Mouse (Mus musculus) CD4-positive helper T cell, adult 2 months (primary cell): ENCODE measurements around the gene Abcc6.

ENCODE experiments used
- DNase-seq: peaks from one replicate; pipeline ENCODE4 v3.0.0-alpha.2; 2012; ENCODE audit warnings: low read depth, missing footprints, low spot score

The Abcc6 gene

DNA sequence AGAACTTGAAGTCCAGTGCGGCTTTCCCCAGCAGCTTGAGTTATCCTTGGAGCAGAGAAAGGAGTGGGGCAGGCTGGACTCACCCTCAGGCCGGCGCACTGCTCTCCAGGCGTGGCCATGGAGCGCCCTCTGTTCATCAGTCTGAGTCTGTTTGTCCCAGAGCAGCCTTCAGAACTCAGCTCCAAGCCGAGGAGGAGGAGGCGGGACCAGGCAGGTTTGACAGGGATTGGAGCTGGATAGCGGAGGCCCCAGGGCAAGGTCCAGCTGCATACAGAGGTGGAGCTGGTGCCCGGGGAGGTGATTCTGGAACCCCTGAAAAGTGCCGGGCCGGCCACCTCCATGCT, at the start of gene Abcc6:
Gene Abcc6, minus strand, starts transcription at position 158 of the 344 bp plus-strand sequence.
- DNase-seq = no peak

DNA sequence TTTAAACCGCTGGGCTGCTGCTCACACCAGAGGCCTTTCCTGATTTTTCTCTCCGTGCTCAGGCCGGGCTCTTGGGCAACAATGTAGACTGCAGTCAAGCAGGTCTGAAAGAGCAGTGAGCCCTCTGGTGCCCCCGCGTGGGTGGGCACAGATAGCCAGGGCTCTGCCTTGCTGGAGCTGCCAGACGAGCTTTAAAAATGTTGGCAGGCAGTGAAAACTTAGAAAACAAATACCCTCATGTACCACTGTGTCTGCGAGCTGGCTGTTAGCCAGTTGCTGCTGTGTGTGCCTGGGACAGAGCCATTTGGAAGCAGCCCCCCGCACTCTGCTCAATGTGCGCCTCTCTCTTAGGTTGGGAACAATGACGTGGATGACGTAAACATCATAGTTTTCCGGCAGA, 47.6 kb upstream of the Abcc6 start:
- no peak for DNase-seq

DNA sequence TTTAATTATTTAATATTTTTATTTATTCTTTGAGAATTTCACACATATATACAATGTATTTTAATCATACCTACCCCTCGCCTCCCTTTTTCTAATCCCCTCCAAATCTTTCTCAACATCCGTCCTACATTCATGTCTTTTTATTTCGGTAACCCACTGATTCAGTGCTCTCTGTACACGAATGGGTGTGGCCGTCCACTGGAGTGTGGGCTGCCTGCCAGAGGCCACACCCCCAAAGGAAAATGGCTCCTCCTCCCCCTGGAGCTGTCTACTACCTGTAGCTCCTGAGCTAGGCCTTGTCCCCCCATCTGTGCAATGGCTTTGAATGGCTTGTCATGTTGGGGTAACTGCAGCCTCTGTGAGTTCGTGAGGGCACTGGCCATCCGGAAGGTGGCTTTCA, 46.7 kb upstream of the Abcc6 start:
- no peak for DNase-seq

DNA sequence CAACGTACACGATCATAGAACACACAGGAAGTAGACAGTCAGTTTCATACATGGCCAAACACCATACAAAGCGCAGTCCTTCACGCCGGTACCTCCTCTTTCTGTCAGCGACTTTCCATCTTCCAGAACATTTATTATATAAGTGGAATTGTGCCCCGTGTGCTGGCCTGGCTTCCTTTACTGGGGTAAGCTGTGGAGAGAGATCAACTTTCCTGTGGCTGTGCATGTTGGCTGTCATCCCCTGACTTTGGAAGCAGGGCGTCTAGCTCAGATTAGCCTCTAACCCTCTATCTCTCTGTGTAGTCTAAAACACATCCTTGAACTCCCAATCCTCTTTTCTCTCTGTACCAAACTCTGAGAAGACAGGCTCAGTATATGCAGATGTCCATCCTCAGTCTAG, 38.7 kb upstream of the Abcc6 start:
- DNase-seq = no peak

DNA sequence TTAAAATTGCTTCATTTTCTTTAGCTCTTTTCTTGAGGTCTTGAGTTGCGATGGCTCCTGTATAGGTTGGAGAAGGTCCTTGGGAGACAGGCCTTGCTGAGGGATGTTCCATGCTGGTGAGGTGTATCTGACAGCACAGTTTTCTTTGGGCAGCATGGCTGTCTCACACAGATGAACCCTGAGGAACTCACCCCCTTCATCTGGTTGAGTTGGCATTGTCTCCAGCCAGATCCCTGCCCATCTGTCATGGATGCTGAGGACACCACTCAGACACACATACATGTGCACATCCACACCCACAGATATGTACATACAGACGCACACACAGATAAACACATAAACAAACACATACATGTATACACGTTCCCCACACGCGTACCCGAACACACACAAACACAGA, 33.2 kb upstream of the Abcc6 start:
- no peak for DNase-seq

DNA sequence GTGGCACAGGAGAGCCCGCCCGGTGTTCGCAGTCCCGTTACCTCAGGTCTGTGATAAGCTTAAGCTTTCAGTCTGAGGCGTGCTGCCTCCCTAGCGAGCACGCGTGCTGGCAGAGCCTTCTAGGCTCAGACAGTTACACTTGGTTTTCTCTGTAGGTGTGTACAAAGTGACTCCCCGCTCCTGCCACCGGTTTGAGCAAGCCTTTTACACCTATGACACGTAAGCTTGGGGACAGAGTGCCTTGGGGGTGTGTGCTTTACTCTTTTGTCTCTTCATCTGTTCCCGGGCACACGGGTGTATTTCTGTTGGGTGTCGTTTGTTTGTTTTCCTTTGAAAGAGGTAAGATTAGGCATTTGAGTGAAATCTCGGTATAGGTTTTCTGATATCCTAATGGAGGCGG, 31.5 kb upstream of the Abcc6 start:
- no peak for DNase-seq

DNA sequence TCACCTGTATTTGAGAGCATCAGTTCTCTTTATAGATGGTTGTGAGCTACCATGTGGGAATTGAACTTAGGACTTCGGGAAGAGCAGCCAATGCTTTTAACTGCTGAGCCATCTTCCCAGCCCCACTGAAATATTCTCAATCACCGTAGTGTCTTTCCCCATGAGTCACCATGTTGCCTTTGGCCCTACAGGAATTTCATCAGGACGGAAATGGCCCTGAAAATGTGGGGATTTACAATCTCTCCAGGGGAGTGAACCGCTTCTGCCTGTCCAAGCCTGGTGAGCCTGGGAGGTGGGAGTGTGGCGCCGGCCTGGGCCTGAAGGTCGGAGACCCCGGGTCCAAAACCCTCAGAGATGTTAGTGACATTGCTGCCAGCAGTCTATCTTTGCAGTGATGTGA, 30.6 kb upstream of the Abcc6 start:
- DNase-seq = no peak

DNA sequence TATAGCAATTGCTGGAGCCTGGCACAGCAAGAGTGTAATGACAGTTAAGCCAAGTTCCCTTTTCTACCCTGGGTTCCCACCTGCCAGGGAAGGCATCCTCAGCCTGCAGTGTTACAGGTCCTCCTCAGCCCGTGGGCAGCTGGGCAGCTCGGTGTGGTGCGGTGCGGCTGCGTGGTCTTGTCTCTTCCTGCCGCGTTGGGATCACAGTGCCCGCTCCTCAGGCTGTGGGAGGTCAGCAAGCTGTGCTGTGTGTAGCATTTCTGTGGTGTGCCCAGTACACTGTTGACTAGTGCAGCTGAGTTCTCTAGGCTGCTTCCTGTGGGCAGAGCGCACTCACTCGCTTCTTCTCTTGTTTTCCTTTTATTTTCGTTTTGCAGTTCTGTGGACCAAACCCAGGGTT, 28.8 kb upstream of the Abcc6 start:
- peak; percentile 66 for DNase-seq

DNA sequence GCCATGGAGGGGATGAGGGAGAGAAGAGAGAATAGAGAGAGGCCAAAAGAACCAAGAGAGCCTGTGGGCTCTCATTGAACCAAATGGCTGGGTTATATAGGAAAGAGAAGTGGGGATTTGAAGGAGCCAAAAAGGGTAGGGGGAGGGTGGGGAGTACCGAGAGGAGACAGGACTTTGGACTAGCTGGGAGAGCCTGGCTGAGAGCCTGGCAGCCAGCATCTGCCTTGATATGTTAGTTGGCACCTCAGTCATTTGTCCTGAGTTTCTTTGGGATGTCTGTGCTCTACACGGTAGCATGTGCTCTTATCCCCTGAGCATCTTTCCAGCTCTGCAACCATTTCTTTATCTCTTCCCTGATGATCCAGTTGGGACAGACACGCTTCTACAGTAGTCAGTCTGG, 23.5 kb upstream of the Abcc6 start:
- no peak for DNase-seq

DNA sequence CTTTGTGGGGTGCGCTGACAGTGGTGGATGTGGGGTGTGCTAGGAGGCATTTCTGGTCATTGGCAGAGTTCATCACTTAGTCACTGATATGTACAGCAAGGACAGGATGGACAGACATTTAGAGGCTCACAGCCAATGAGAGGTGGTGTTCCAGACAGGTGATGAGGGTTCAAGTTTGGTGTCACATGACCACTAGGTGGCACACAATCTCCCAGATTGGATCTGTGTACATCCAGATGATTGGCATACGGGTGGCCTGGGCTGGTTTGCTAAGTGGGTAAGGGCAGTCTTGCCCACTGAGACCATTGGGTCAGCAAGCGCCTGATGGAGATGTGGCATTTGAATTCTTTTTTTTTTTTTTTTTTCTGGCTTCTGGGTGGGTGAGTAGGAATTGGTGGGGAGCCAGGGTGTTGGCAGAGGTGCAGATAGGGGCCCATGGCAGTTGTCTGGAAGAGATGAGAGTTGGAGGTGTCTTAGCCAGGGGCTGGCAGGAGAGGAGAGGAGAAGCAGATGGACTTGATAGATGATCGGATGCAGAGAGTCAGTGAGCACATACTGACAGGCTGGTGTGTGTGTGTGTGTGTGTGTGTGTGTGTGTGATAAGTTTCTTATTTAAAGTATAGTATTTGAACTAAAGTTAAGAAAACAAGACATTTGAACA, 22.2 kb upstream of the Abcc6 start:
- DNase-seq = peak; percentile 28

DNA sequence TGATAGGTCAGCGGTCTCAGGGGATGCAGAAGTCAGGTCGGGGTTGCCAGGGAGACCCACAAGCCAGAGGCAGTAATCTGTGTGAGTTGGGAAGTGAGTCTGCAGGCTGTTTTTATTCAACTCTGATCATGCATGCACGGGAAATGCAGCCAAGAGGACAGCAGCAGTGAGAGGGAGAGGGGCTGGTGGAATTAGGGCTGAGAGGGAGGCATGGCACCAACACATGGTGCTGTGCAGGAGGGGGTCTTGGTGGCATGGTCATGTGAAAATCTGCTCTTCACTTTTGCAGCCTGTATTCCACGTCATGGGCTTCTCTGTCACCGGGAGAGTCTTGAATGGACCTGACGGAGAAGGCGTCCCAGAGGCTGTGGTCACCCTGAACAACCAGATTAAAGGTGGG, 19.9 kb upstream of the Abcc6 start:
- no peak for DNase-seq

DNA sequence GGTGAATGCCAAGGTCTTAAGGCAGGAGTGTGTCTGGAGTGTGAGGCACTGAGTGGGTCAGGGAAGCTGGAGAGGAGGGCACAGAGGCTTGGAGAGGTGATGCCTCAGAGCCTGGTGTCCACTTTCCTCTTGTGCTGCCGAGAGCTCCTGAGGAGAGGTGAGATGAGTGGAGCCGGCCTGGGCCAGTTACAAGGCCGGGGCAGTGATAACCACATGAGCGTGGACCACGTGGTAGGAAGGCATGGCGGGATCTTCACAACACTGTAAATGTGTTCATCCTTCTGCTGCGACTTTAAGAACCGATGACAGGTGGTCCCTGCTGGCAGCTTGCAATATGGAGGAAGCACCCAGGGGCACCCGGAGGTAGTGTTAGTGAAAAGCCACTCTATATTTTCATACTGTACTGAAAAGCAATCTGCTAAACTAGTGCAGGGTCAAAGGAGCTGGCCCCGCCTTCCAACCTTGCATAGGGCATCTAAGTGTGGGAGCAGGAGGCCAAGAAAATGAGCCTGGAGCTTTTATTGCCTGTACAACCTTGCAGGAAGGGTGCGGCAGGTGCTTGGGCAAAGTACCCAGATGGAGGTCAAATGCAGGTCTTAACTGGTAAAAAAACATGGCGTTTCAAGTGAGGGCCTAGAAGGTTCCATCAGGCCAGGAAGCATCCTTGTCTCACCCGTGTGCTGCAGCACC, 17.9 kb upstream of the Abcc6 start:
- DNase-seq = no peak

DNA sequence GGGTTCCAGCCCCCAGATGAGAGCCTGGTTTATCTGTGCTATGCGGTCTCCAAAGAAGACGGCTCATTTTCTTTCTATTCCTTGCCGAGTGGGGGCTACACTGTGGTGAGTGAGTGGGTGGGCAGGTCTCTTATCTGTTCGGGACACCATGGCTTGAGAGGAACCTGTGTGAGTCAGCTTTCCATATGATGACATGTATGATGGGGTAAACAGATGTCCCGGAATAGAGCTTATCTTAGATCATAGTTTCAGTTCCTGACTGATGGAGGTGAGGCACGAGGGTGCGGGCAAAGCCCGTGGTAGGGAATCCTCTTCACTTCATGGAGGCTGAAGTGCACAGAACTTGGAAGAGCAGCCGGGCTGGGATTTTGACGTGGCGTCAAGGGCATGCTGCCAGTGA, 15.8 kb upstream of the Abcc6 start:
- DNase-seq = no peak

DNA sequence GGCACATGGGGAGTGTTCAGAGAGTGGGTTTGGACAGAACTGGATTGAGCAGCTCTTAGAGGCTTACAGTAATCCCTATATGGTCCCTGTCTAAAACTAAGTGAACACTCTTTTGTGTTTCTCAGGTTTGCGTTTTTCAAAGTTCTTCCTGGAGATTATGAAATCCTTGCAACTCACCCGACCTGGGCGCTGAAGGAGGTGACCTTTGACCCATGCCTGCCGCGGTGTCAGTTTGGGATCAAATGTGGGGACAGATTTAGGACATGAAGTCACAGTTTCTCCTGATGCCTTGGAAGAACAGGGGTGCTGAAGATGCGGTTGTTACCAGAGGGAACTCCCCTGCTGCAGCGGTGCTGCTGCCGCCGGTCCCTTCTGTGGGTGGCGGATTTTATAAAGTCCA, 14.0 kb upstream of the Abcc6 start:
- DNase-seq = no peak

DNA sequence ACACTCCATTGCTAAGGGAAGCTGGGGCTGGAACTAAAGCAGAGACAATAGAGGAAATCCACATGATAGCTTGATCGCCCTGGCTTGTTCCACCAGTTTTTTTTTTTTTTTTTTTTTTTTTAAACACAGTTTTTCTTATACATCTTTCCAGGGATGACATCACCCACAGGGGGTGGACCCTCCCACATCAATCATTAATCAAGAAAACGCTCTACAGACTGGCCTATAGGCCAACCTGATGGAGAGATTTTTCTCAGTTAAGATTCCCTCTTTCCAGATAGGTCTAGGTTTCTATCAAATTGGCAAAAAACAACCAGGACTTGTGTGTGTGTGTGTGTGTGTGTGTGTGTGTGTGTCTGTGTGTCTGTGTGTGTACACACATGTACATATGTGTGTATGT, 9.8 kb upstream of the Abcc6 start:
- DNase-seq = no peak

DNA sequence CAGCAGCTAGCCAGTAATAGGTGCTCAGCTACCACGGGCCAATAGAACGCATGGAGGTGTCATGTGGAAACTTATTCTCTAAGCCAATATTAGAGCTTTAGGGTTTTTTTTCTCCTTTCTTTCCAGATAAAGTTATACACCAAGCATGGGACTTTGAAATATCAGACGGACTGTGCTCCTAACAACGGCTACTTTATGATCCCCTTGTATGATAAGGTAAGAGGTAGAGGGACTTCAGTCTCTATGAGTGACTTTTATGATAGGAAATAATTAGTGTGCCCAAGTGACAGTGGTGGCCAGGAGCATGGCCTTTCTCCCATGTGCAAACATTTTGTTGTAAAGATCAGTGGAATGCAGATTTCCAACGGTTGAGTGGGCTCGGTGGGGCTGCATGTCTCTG, 7.3 kb upstream of the Abcc6 start:
- no peak for DNase-seq

DNA sequence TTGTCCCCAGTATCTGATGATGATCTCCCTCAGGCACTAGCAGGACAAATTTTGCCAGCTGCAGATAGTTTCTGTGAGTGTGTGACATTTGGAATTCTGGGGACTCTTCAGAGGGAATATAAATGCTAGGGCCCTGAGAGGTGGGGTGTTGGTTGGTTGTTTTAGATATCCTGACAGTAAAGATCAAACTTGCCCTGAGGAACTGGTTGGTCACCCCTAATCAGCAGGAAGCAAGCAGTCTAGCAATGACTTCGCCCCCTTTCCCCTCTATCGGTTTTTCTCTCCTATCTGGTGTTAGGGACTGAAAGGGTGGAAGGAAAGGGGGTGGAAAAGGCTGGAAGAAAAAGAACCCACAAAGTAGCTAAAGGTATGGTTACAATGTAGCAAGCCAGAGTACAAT, 5.4 kb upstream of the Abcc6 start:
- no peak for DNase-seq

DNA sequence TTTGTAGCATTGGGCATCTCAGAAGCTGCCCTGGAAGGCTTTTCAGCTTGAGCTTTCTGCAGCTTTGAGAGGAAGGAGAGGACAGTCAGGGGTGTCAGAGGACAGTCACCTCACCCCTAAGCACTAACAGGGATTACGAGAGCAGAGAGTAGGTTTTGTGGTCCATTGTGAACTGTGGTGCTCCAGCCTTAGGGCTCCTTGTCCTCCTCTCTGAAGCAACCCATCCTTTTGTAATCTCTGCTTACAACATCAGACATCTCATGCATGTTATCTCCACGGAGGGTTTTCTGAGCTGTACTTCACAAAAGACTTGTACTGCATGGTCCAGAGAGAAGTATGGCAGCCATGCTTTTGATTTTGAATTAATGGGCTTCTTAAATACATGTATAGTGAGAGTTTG, 4.9 kb upstream of the Abcc6 start:
- no peak for DNase-seq

DNA sequence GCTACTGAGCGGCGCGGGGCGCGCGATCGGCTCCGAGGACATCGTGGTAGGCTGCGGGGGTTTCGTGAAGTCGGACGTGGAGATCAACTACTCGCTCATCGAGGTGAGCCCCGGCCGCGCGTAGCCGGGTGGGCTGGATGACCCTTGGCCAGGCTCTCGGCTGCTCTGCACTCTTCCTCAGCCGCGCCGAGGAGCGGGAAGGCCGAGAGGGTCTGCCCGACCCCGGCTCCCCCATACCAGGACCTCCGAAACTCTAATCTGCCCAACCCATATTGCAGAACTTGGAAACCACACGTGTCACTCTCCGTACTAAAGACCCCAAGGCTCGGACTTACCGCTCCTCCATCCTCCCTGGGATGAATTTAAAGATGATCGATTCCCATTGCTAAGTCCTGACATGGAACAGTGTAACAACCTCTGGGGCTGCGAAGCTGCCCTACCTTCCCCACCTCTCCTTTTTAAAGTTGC, 3.8 kb upstream of the Abcc6 start:
- DNase-seq = no peak

DNA sequence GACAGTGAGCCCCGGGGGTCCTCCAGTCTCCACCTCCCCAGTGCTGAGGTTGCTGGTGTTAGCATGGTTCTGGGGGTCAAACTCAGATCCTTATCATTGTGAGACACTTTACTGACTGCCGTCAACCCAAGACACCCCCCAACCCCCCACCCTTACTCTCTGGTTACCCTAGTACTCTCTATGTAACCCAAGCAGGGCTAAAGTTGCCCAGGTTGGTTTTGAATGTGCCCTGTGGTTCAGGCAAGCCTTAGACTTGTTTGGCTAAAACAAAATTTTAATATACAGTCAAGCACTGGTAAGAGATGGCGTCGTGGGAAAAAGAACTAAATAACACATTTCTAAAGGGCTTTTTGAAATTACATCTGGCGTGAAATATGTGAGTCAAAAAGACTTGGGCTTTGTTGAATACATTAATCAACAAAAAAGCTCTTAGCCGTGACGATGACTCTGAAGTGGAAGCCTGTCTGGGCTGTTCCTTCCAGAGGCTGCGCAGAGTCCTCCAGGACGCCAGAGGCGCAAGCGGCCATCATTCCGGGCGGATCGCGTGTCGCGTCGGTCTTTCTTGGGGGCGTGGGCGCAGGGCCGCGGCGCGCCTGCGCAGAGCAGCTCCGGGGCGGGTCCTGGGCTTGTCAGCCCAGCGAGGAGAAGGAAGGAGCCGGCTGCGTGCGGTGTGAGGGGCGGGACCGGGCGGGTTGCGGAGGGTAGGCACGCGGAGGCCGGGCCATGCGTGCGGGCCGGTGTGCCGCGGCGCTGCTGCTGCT, 3.2 kb upstream of the Abcc6 start, which contains the start of gene Nomo1:
Gene Nomo1, plus strand, starts transcription at position 590 of the 761 bp plus-strand sequence.
- peak; percentile 100 for DNase-seq

DNA sequence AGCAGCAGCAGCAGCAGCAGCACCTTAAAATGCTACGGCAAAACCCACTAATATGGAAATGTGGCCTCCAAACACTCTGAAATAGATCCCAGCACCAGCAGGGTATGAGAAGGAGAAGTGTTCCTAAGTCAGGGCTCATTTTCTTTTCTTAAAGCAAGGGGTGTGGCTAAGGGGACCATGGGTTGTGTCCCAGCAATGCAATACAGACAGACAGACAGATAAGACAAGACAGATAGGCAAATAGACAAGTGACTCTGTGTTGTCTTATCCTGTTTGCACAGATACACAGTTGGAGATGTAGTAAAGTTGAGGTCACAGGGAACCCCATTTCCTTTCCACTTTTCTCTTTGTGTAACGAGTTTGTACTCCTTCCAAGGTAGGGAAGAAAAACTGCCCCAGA, 973 bp upstream of the Abcc6 start:
- DNase-seq = no peak

DNA sequence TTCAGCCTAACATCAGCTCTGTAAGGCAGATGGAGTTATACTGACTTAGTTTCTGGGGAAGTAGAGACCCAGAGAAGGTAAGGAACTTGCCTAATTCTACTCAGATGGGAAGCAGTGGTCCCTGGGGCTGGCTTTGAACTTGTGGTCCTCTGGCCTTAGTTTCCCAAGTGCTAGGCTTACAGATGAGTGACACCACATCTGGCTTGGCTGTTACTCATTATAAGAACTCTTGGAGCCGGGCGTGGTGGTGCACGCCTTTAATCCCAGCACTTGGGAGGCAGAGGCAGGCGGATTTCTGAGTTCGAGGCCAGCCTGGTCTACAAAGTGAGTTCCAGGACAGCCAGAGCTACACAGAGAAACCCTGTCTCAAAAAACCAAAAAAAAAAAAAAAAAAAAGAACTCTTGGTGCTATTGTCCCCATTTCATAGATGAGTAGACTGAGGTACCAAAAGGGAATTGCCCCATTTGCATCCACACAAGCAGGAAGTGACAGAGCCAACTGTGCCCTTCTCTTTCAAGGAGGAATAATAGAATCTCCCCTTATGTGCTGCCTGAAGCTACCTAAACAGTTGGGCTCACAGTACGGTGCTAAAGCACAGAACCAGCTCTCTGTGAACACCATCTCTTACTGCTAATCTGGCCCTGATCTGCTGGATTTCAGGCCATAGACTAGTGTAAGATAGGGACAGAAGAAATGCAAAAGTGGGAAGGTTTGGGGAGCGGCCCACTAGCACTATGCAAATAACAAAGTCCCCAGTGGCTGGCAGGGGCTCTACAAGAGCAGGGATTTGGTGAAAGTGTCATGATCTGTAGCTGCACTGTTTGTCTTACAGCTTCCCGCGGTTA, 580 bp downstream of the Abcc6 start:
- DNase-seq = no peak
